Mouse (Mus musculus) left cerebral cortex, adult 8-10 months (tissue): Measurements from ENCODE around the gene Itpa. TPM values are rescaled to one million over a fixed set of nuclear protein-coding genes. Genes with fewer than 3 reads are reported as not detected.

Source experiments
- DNase-seq, 2 experiments: peaks; one replicate each; pipeline ENCODE4 v3.0.0; 2022; ENCODE audit warnings: low spot score in 2 of 2
- total RNA-seq, 4 experiments: library from RNA; stranded (reverse); gene quantifications; 2 replicates each; pipeline ENCODE4 v1.2.4; 2022

Itpa gene
- total RNA-seq, 4 experiments from 2014 or later: 35.7 to 41.7 (median 38.3) TPM

DNA sequence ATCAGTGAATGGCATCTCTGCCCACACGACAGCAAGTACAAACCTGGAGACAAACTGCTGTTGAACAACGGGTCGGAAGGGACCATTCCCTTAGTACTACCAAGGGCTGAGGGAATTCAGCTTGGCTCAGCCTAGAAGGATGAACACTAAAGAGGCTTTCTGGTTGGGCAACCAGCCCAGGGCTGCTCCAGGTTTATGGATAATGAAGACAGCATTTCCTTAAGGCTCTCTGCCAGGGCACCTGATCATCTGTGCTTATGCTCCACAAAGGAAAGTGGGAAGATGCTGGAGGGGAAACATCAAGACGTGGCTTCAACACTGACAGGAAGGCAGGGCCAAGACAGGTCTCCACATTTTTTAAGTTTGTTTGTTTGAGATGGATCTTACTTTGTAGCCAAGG, 57.0 kb downstream of the Itpa start:
- DNase-seq: no peak

DNA sequence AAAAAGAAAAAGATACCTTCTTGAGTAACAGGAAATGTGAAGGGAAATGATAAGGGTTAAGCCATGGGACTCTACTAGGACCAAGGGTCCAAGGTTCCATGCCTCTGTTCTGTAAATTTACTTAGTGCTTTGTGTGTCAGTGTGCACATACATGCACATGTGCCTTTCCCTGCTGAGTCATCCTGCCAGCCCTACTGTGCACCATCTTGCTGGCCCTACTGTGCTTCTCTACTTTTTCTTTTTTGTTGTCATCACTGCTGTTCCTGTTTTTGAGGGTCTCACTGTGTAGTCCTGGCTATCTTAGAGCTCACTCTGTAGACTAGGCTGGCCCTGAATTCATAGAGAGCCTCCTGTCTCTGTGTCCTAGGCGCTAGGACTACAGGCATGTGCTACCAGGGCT, 60.3 kb downstream of the Itpa start:
- no peak for DNase-seq

DNA sequence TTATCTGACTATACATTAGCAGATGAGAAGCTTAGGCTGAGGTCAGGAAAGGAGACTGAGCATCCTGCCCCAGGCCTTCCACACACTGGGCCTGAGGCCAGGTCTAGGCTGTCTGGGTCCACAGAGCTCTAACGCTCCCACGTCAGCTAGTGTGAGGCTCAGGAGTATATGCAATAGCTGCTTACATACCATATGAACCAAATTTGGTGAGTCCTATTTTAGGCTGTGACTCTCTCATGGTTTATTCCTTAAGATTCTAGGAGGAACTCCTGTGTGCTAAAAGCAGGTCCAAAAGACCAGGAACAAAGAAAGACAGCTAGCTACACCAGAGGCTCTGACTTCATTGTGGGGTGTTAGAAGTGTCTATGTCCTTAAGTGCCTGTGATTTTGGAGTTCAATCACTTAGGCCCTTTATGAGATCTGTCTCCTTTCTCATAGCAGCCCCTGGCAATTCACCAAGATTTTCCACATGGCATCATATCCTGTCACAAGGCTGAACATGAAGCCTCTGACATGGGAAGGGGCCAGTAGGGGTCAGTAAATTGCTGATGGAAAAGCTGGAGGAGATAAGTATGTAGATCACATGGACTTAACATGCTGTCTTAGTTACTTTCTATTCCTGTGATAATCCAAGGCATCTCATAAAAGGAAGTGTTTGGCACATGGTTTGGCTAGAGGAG, 61.6 kb downstream of the Itpa start:
- no peak for DNase-seq

DNA sequence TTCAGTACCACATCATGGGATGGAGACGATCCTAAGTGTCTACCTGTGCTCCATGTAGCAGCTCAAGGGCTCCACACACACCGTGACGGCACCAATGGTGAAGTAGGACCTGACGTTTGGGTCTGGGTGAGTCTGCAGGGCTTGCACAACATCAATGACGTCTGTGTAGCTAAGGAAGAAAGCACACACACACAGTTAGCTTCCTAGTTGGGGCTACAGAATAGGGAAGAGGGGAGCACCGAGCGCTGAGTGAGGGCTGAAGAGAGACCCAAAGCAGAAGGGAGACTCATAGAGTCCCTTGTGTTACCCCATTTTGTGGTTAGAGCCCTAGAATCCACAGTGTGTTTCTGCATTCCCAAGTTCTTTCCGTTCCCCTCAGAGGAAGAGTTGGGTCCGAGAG, 63.3 kb downstream of the Itpa start:
- DNase-seq: no peak

Other genes starting within 250 kb of the Itpa start
- 10 to 100 TPM; 67.2 to 90.4 (median 76.7) TPM for gene Vps16, start 243.3 kb upstream of the Itpa start, total RNA-seq
- 10 to 100 TPM; 23.1 to 29.9 (median 24.1) TPM for gene Pced1a, start 242.9 kb upstream of the Itpa start, total RNA-seq
- gene Ptpra, start 217.3 kb upstream of the Itpa start, total RNA-seq: 100 to 1,000 TPM; 217 to 237 (median 225) TPM
- gene Mrps26, start 103.9 kb upstream of the Itpa start, total RNA-seq: 10 to 100 TPM; 70.7 to 79.2 (median 72.7) TPM
- gene Oxt, start 91.4 kb upstream of the Itpa start, total RNA-seq: 1 to 10 TPM in 3 of 4 experiments, under 1 TPM in 1; 0.78 to 8.8 (median 2.9) TPM
- 10 to 100 TPM in 2 of 4 experiments, 1 to 10 TPM in 2; 5.0 to 23.8 (median 11.3) TPM for gene Avp, start 85.1 kb upstream of the Itpa start, total RNA-seq
- 1 to 10 TPM; 6.5 to 9.2 (median 7.3) TPM for gene Fastkd5, start 37.6 kb upstream of the Itpa start, total RNA-seq
- gene Ubox5, start 37.6 kb upstream of the Itpa start, total RNA-seq: 10 to 100 TPM; 11.7 to 14.7 (median 12.5) TPM
- gene Lzts3, start 24.8 kb upstream of the Itpa start, total RNA-seq: 100 to 1,000 TPM; 186 to 214 (median 199) TPM
- gene Ddrgk1, start 3.0 kb upstream of the Itpa start, total RNA-seq: 100 to 1,000 TPM; 106 to 118 (median 114) TPM
- 1 to 10 TPM; 4.2 to 6.6 (median 4.9) TPM for gene Slc4a11, start 29.9 kb downstream of the Itpa start, total RNA-seq
- 10 to 100 TPM; 79.2 to 90.2 (median 83.6) TPM for gene 4930402H24Rik, start 238.8 kb downstream of the Itpa start, total RNA-seq
- gene Atrn, start 238.9 kb downstream of the Itpa start, total RNA-seq: 100 to 1,000 TPM; 104 to 115 (median 108) TPM